Mouse (Mus musculus): ENCODE results near the gene Nfu1.

- TF ChIP-seq CTCF (IDR thresholded peaks at IDR 0.05; ENCODE audit: low read depth) (no peak), EP300 (optimal IDR thresholded peaks at IDR 0.05) (no peak)
These were observed 11.7 kb upstream of the Nfu1 start for GRCm38 (mm10) chr6:86997360-86997759.

All from stomach, postnatal 0 days (tissue).